Mouse (Mus musculus): Measurements from ENCODE around the gene Olfr1020. TPM values are rescaled to one million over a fixed set of nuclear protein-coding genes. Genes with fewer than 3 reads are reported as not detected.

Olfr1020 gene
- not detected in 2 replicates for polyA plus RNA-seq (2014; fragmentation: Nextera tagmentation; extraction: Ambion mirVana)

DNA sequence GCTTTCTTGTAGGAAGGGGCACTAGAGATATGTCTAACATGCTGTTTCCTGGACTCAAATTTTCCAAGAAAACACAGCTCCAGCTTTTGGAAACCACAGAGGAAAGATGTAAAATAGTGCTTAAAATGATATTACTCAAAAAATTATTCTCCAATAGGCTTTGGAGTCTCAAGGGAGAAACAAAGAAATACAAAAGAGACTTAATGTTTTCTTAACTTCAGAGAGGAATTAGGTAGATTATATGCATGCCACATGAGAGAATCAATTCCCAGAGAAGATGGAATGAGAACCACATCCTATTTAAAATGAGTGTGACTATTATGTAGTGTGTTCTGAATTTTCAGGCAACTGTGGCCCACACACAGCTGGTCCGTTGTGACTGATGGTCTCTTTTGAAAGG is at the start of gene Olfr1020:
Gene Olfr1020, plus strand, starts transcription at position 301 of the 400 bp plus-strand sequence.
- H3K4me2 ChIP-seq (ENCODE audit: low read depth, low read length), result no peak within 1 kb of the TSS
- H3K27me3 ChIP-seq (replicated peaks; ENCODE audit: control insufficient read depth, insufficient read depth, low read length), result no peaks in the 10 kb centered on the region
- DNase-seq (ENCODE audit: low spot score) (no peak), ATAC-seq (ENCODE audit: low read depth) (no peak)
- WGBS, result 69% methylated on average over 1 of the region's 1 CpGs
- H3K4me3 ChIP-seq (ENCODE audit: low read depth, low read length), result no peak within 1 kb of the TSS
- no peaks in the 10 kb centered on the region for H3K36me3 ChIP-seq (ENCODE audit: control insufficient read depth, insufficient read depth, low read length)
- H3K9ac ChIP-seq (ENCODE audit: low read depth, low read length), result no peak within 1 kb of the TSS
- no peaks in the 10 kb centered on the region for H3K9me3 ChIP-seq (ENCODE audit: control insufficient read depth, low read length)
- no peak within 1 kb of the TSS for H3K27ac ChIP-seq (replicated peaks; ENCODE audit: low read depth, low read length)
- H3K4me1 ChIP-seq (ENCODE audit: control insufficient read depth, insufficient read depth, low read length), result no peaks in the 10 kb centered on the region

DNA sequence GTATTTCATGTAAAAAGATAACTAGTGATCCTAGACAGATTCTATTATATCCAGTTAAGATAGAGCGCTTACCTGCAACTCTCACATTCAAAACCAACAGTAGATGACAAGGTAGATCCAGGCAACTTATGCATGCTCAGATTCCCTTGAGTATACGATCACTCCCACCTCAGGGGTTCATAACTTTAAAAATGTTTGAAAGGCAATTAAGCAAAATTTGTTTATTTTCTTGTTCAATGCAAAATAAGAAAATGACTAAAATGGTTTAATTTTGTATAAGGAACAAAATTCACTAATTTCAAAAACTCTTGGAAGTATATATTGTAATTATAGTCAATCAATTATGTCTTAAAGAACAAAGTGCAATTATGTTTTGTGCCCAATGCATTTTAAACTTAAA is 44.4 kb upstream of the Olfr1020 start, which contains the start of gene Olfr1016:
Gene Olfr1016, minus strand, starts transcription at position 101 of the 400 bp plus-strand sequence.
- Histone ChIP-seq H3K4me1 (ENCODE audit: control insufficient read depth, insufficient read depth, low read length) (no peaks in the 10 kb centered on the region), H3K36me3 (ENCODE audit: control insufficient read depth, insufficient read depth, low read length) (no peaks in the 10 kb centered on the region), H3K27me3 (replicated peaks; ENCODE audit: control insufficient read depth, insufficient read depth, low read length) (no peaks in the 10 kb centered on the region), H3K27ac (replicated peaks; ENCODE audit: low read depth, low read length) (no peak within 1 kb of the TSS), H3K4me3 (ENCODE audit: low read depth, low read length) (no peak within 1 kb of the TSS), H3K9ac (ENCODE audit: low read depth, low read length) (no peak within 1 kb of the TSS), H3K4me2 (ENCODE audit: low read depth, low read length) (no peak within 1 kb of the TSS), H3K9me3 (ENCODE audit: control insufficient read depth, low read length) (no peaks in the 10 kb centered on the region)
- ATAC-seq (ENCODE audit: low read depth), result no peak
- 95% methylated on average over 2 of the region's 2 CpGs for WGBS
- DNase-seq (ENCODE audit: low spot score), result no peak

- Histone ChIP-seq H3K4me2 (ENCODE audit: low read depth, low read length) (no peak overlapping the region), H3K9me3 (ENCODE audit: control insufficient read depth, low read length) (no peaks in the 10 kb centered on the region), H3K4me3 (ENCODE audit: low read depth, low read length) (no peak overlapping the region), H3K27me3 (replicated peaks; ENCODE audit: control insufficient read depth, insufficient read depth, low read length) (no peaks in the 10 kb centered on the region), H3K9ac (ENCODE audit: low read depth, low read length) (no peak overlapping the region), H3K27ac (replicated peaks; ENCODE audit: low read depth, low read length) (no peak overlapping the region), H3K36me3 (ENCODE audit: control insufficient read depth, insufficient read depth, low read length) (no peaks in the 10 kb centered on the region), H3K4me1 (ENCODE audit: control insufficient read depth, insufficient read depth, low read length) (no peaks in the 10 kb centered on the region)
- 44% methylated on average over 4 of the region's 4 CpGs for WGBS
- DNase-seq (ENCODE audit: low spot score) (peak; percentile 7), ATAC-seq (ENCODE audit: low read depth) (no peak)
These were observed 42.3 kb upstream of the Olfr1020 start for GRCm38 (mm10) chr2:85804501-85804900.

- H3K9me3 ChIP-seq (ENCODE audit: control insufficient read depth, low read length), result no peaks in the 10 kb centered on the region
- no peaks in the 10 kb centered on the region for H3K27me3 ChIP-seq (replicated peaks; ENCODE audit: control insufficient read depth, insufficient read depth, low read length)
- no peaks in the 10 kb centered on the region for H3K36me3 ChIP-seq (ENCODE audit: control insufficient read depth, insufficient read depth, low read length)
- H3K4me3 ChIP-seq (ENCODE audit: low read depth, low read length), result no peak within 1 kb of the TSS
- DNase-seq (ENCODE audit: low spot score) (no peak), ATAC-seq (ENCODE audit: low read depth) (no peak)
- no peak within 1 kb of the TSS for H3K27ac ChIP-seq (replicated peaks; ENCODE audit: low read depth, low read length)
- H3K9ac ChIP-seq (ENCODE audit: low read depth, low read length), result no peak within 1 kb of the TSS
- no peak within 1 kb of the TSS for H3K4me2 ChIP-seq (ENCODE audit: low read depth, low read length)
- H3K4me1 ChIP-seq (ENCODE audit: control insufficient read depth, insufficient read depth, low read length), result no peaks in the 10 kb centered on the region
These were observed 28.7 kb upstream of the Olfr1020 start, which contains the start of gene Olfr1018 for GRCm38 (mm10) chr2:85818179-85818578. Gene Olfr1018, plus strand, starts transcription at chr2:85818479.

DNA sequence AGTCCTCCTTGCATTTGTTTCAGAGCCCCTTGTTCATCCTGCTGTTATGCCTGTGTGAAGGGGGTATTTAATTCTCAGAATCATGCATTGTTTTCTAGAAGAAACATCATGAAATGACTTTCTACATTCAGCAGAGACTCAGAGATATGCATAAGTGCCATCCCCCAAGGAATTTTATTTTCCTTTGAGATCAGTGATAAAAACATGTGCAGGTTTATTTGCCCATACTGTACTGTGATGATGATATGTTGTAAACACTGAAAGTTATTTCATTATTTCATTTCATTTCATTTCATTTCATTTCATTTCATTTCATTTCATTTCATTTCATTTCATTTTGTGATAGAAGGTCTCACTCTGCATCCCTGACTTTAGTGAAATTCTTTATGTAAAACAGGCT is 1.4 kb upstream of the Olfr1020 start, which contains the start of gene Olfr1019:
Gene Olfr1019, minus strand, starts transcription at position 101 of the 400 bp plus-strand sequence.
- Histone ChIP-seq H3K4me1 (ENCODE audit: control insufficient read depth, insufficient read depth, low read length) (no peaks in the 10 kb centered on the region), H3K9ac (ENCODE audit: low read depth, low read length) (no peak within 1 kb of the TSS), H3K4me2 (ENCODE audit: low read depth, low read length) (no peak within 1 kb of the TSS), H3K4me3 (ENCODE audit: low read depth, low read length) (no peak within 1 kb of the TSS), H3K36me3 (ENCODE audit: control insufficient read depth, insufficient read depth, low read length) (no peaks in the 10 kb centered on the region), H3K27ac (replicated peaks; ENCODE audit: low read depth, low read length) (no peak within 1 kb of the TSS), H3K27me3 (replicated peaks; ENCODE audit: control insufficient read depth, insufficient read depth, low read length) (no peaks in the 10 kb centered on the region), H3K9me3 (ENCODE audit: control insufficient read depth, low read length) (no peaks in the 10 kb centered on the region)
- ATAC-seq (ENCODE audit: low read depth) (no peak), DNase-seq (ENCODE audit: low spot score) (no peak)

DNA sequence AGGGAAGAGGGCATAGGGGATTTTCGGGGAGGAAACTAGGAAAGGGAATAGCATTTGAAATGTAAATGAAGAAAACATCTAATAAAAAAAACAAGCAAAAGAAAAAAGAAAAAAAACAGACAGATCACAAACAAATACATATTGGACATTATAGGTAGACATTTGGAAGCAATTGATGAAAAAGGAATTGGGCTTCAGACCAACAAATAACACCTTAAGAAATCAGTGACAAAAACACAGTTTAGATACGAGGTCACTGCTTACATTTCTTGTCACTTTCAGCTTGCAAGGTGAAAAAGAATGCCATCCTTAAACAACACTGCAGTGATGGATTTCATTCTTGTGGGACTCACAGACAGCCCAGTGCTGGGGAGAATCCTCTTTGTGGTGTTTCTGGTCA is 21.5 kb downstream of the Olfr1020 start, which contains the start of gene Olfr1022:
Gene Olfr1022, plus strand, starts transcription at position 301 of the 400 bp plus-strand sequence.
- no peak within 1 kb of the TSS for H3K9ac ChIP-seq (ENCODE audit: low read depth, low read length)
- no peak within 1 kb of the TSS for H3K4me2 ChIP-seq (ENCODE audit: low read depth, low read length)
- no peak for ATAC-seq (ENCODE audit: low read depth)
- WGBS, result 59% methylated on average over 2 of the region's 2 CpGs
- H3K4me3 ChIP-seq (ENCODE audit: low read depth, low read length), result no peak within 1 kb of the TSS
- no peaks in the 10 kb centered on the region for H3K27me3 ChIP-seq (replicated peaks; ENCODE audit: control insufficient read depth, insufficient read depth, low read length)
- no peaks in the 10 kb centered on the region for H3K4me1 ChIP-seq (ENCODE audit: control insufficient read depth, insufficient read depth, low read length)
- H3K36me3 ChIP-seq (ENCODE audit: control insufficient read depth, insufficient read depth, low read length), result no peaks in the 10 kb centered on the region
- no peaks in the 10 kb centered on the region for H3K9me3 ChIP-seq (ENCODE audit: control insufficient read depth, low read length)
- no peak within 1 kb of the TSS for H3K27ac ChIP-seq (replicated peaks; ENCODE audit: low read depth, low read length)
- DNase-seq (ENCODE audit: low spot score), result no peak

DNA sequence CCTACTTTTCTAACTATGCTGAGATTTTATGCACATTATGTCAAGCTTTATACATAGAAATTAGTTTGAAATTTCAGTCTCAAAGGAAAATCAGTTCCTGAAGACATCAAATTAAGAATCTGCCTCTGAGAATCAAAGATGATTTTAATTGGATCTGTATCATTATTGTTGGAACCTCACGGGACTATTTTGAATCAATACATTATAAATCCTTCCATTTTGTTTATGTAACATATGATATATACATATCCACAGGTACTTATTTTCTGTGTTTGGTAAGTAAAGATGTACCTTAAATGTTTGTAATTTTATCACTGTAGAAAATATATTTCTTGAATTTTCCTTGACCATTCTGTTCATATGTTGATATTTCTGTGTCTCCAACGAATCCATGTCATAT is 38.5 kb downstream of the Olfr1020 start, which contains the start of gene Olfr1023:
Gene Olfr1023, plus strand, starts transcription at position 301 of the 400 bp plus-strand sequence.
- H3K4me2 ChIP-seq (ENCODE audit: low read depth, low read length), result no peak within 1 kb of the TSS
- no peaks in the 10 kb centered on the region for H3K36me3 ChIP-seq (ENCODE audit: control insufficient read depth, insufficient read depth, low read length)
- H3K9me3 ChIP-seq (ENCODE audit: control insufficient read depth, low read length), result no peaks in the 10 kb centered on the region
- 71% methylated on average over 2 of the region's 2 CpGs for WGBS
- ATAC-seq (ENCODE audit: low read depth) (no peak), DNase-seq (ENCODE audit: low spot score) (no peak)
- H3K9ac ChIP-seq (ENCODE audit: low read depth, low read length), result no peak within 1 kb of the TSS
- H3K4me1 ChIP-seq (ENCODE audit: control insufficient read depth, insufficient read depth, low read length), result no peaks in the 10 kb centered on the region
- H3K27me3 ChIP-seq (replicated peaks; ENCODE audit: control insufficient read depth, insufficient read depth, low read length), result no peaks in the 10 kb centered on the region
- no peak within 1 kb of the TSS for H3K4me3 ChIP-seq (ENCODE audit: low read depth, low read length)
- no peak within 1 kb of the TSS for H3K27ac ChIP-seq (replicated peaks; ENCODE audit: low read depth, low read length)

Other genes with a start within 250 kb of the Olfr1020 start
- gene Olfr1000, start 235.1 kb upstream of the Olfr1020 start, polyA plus RNA-seq (2014; fragmentation: Nextera tagmentation; extraction: Ambion mirVana), result not detected in 2 replicates
- not detected in 2 replicates for gene Olfr1002, start 196.3 kb upstream of the Olfr1020 start, polyA plus RNA-seq (2014; fragmentation: Nextera tagmentation; extraction: Ambion mirVana)
- gene Olfr154, start 182.6 kb upstream of the Olfr1020 start, polyA plus RNA-seq (2014; fragmentation: Nextera tagmentation; extraction: Ambion mirVana), result not detected in 2 replicates
- 0.11 TPM in 1 of 2 replicates, not detected in the other for gene Olfr1006, start 168.3 kb upstream of the Olfr1020 start, polyA plus RNA-seq (2014; fragmentation: Nextera tagmentation; extraction: Ambion mirVana)
- gene Olfr1008, start 157.6 kb upstream of the Olfr1020 start, polyA plus RNA-seq (2014; fragmentation: Nextera tagmentation; extraction: Ambion mirVana), result not detected in 2 replicates
- not detected in 2 replicates for gene Olfr1009, start 131.6 kb upstream of the Olfr1020 start, polyA plus RNA-seq (2014; fragmentation: Nextera tagmentation; extraction: Ambion mirVana)
- gene Olfr1012, start 84.3 kb upstream of the Olfr1020 start, polyA plus RNA-seq (2014; fragmentation: Nextera tagmentation; extraction: Ambion mirVana), result 0.18 TPM in 1 of 2 replicates, not detected in the other
- not detected in 2 replicates for gene Olfr1013, start 79.9 kb upstream of the Olfr1020 start, polyA plus RNA-seq (2014; fragmentation: Nextera tagmentation; extraction: Ambion mirVana)
- gene Olfr1014, start 74.3 kb upstream of the Olfr1020 start, polyA plus RNA-seq (2014; fragmentation: Nextera tagmentation; extraction: Ambion mirVana), result 0.10 TPM in 1 of 2 replicates, not detected in the other
- gene Olfr1015, start 65.0 kb upstream of the Olfr1020 start, polyA plus RNA-seq (2014; fragmentation: Nextera tagmentation; extraction: Ambion mirVana), result 0.17 and 0.22 TPM in 2 replicates
- gene Olfr1016, start 44.5 kb upstream of the Olfr1020 start, polyA plus RNA-seq (2014; fragmentation: Nextera tagmentation; extraction: Ambion mirVana), result 0.13 and 0.22 TPM in 2 replicates
- gene Olfr1018, start 28.6 kb upstream of the Olfr1020 start, polyA plus RNA-seq (2014; fragmentation: Nextera tagmentation; extraction: Ambion mirVana), result not detected in 2 replicates
- not detected in 2 replicates for gene Olfr1019, start 1.5 kb upstream of the Olfr1020 start, polyA plus RNA-seq (2014; fragmentation: Nextera tagmentation; extraction: Ambion mirVana)
- not detected in 2 replicates for gene Olfr1022, start 21.6 kb downstream of the Olfr1020 start, polyA plus RNA-seq (2014; fragmentation: Nextera tagmentation; extraction: Ambion mirVana)
- not detected in 2 replicates for gene Olfr1023, start 38.6 kb downstream of the Olfr1020 start, polyA plus RNA-seq (2014; fragmentation: Nextera tagmentation; extraction: Ambion mirVana)
- gene Olfr1024, start 58.0 kb downstream of the Olfr1020 start, polyA plus RNA-seq (2014; fragmentation: Nextera tagmentation; extraction: Ambion mirVana), result not detected in 2 replicates
- 0.14 and 0.50 TPM in 2 replicates for gene Olfr1025-ps1, start 68.2 kb downstream of the Olfr1020 start, polyA plus RNA-seq (2014; fragmentation: Nextera tagmentation; extraction: Ambion mirVana)
- 0.13 TPM in 1 of 2 replicates, not detected in the other for gene Olfr1026, start 74.5 kb downstream of the Olfr1020 start, polyA plus RNA-seq (2014; fragmentation: Nextera tagmentation; extraction: Ambion mirVana)
- not detected in 2 replicates for gene Olfr1028, start 103.4 kb downstream of the Olfr1020 start, polyA plus RNA-seq (2014; fragmentation: Nextera tagmentation; extraction: Ambion mirVana)
- not detected in 2 replicates for gene Olfr1029, start 126.9 kb downstream of the Olfr1020 start, polyA plus RNA-seq (2014; fragmentation: Nextera tagmentation; extraction: Ambion mirVana)
- 0.07 TPM in 1 of 2 replicates, not detected in the other for gene Olfr1030, start 132.2 kb downstream of the Olfr1020 start, polyA plus RNA-seq (2014; fragmentation: Nextera tagmentation; extraction: Ambion mirVana)
- gene Olfr1031, start 143.3 kb downstream of the Olfr1020 start, polyA plus RNA-seq (2014; fragmentation: Nextera tagmentation; extraction: Ambion mirVana), result 0.22 TPM in 1 of 2 replicates, not detected in the other
- not detected in 2 replicates for gene Olfr1032, start 158.5 kb downstream of the Olfr1020 start, polyA plus RNA-seq (2014; fragmentation: Nextera tagmentation; extraction: Ambion mirVana)
- gene Olfr1033, start 173.6 kb downstream of the Olfr1020 start, polyA plus RNA-seq (2014; fragmentation: Nextera tagmentation; extraction: Ambion mirVana), result 1.6 and 2.2 TPM in 2 replicates
- 0.04 TPM in 2 replicates for gene Olfr1034, start 198.8 kb downstream of the Olfr1020 start, polyA plus RNA-seq (2014; fragmentation: Nextera tagmentation; extraction: Ambion mirVana)
- gene Olfr1036, start 227.0 kb downstream of the Olfr1020 start, polyA plus RNA-seq (2014; fragmentation: Nextera tagmentation; extraction: Ambion mirVana), result not detected in 2 replicates
- gene Olfr1037, start 240.4 kb downstream of the Olfr1020 start, polyA plus RNA-seq (2014; fragmentation: Nextera tagmentation; extraction: Ambion mirVana), result not detected in 2 replicates

All from embryonic facial prominence, embryonic 14.5 days (tissue).